Mouse (Mus musculus): ENCODE measurements around the gene Klra7.
"Not testable (repeated sequence)": the region's sequence is repeated elsewhere in the genome, so short reads cannot be mapped to it uniquely, and the experiment has no call there.

Gene Klra7

GRCm38 (mm10) chr6:130233222-130233621 is at the start of gene Klra7:
Gene Klra7 (minus strand): TSS chr6:130233322.
- no peak for DNase-seq (ENCODE audit: low spot score)

GRCm38 (mm10) chr6:130281828-130282227 is 48.7 kb upstream of the Klra7 start, which contains the start of gene Klra10:
Gene Klra10 (minus strand): TSS chr6:130281928.
- not testable (repeated sequence) for DNase-seq (ENCODE audit: low spot score)

GRCm38 (mm10) chr6:130255326-130255725 is 22.2 kb upstream of the Klra7 start:
- DNase-seq (ENCODE audit: low spot score): no peak

GRCm38 (mm10) chr6:130237536-130237935 is 4.4 kb upstream of the Klra7 start:
- no peak for DNase-seq (ENCODE audit: low spot score)

GRCm38 (mm10) chr6:130236635-130237034 is 3.5 kb upstream of the Klra7 start:
- no peak for DNase-seq (ENCODE audit: low spot score)

- DNase-seq (ENCODE audit: low spot score): not testable (repeated sequence)
Measured at GRCm38 (mm10) chr6:130197453-130197852, 35.7 kb downstream of the Klra7 start.

- DNase-seq (ENCODE audit: low spot score): not testable (repeated sequence)
Measured at GRCm38 (mm10) chr6:130193012-130193411, 40.1 kb downstream of the Klra7 start, which contains the start of gene Klra9. Gene Klra9 (minus strand): TSS chr6:130193112.
